Mouse (Mus musculus) liver, postnatal 0 days (tissue): ENCODE data around the gene Atp6v1c2. TPM values are rescaled to one million over a fixed set of nuclear protein-coding genes. Genes with fewer than 3 reads are reported as not detected.

ENCODE experiments used
- ATAC-seq: fragments of 200-750 bp; cut with Nextera tagmentation; 2 replicates; pipeline ENCODE4 v1.8.0; 2017; ENCODE audit warnings: mild to moderate bottlenecking, moderate library complexity
- DNase-seq: peaks from one replicate; pipeline ENCODE4 v3.0.0-alpha.2; 2016
- H3K27ac ChIP-seq: fragments of 300-500 bp; sonication (generic); 2 replicates; pipeline ENCODE4 v1.5.1; 2014; ENCODE audit warnings: antibody characterized with exemption, moderate library complexity, mild to moderate bottlenecking, low read depth
- H3K27me3 ChIP-seq: fragments of 300-500 bp; sonication (generic); 2 replicates; pipeline ENCODE4 v1.6.1; 2014; ENCODE audit warnings: low read length, control low read depth, mixed read lengths; ENCODE audit not compliant: insufficient read depth
- H3K36me3 ChIP-seq: fragments of 300-500 bp; sonication (generic); replicated peaks from 2 replicates; pipeline ENCODE4 v1.6.1; 2014; ENCODE audit warnings: mild to moderate bottlenecking, control low read depth, low read length, moderate library complexity, mixed read lengths; ENCODE audit not compliant: insufficient read depth
- H3K4me1 ChIP-seq: fragments of 300-500 bp; sonication (generic); 2 replicates; pipeline ENCODE4 v1.6.1; 2014; ENCODE audit warnings: antibody characterized with exemption, mild to moderate bottlenecking, control low read depth; ENCODE audit not compliant: insufficient read depth
- H3K4me2 ChIP-seq: fragments of 300-500 bp; sonication (generic); 2 replicates; pipeline ENCODE4 v1.6.1; 2014; ENCODE audit warnings: low read depth, mild to moderate bottlenecking, low read length, moderate library complexity, mixed read lengths
- H3K4me3 ChIP-seq: fragments of 300-500 bp; sonication (generic); 2 replicates; pipeline ENCODE4 v1.5.1; 2014; ENCODE audit warnings: low read depth, low read length
- H3K9ac ChIP-seq: fragments of 300-500 bp; sonication (generic); replicated peaks from 2 replicates; pipeline ENCODE4 v1.6.1; 2014; ENCODE audit warnings: mild to moderate bottlenecking, moderate library complexity
- H3K9me3 ChIP-seq: fragments of 300-500 bp; sonication (generic); 2 replicates; pipeline ENCODE4 v1.6.1; 2016; ENCODE audit warnings: mild to moderate bottlenecking, control low read depth, low read length, mixed read lengths
- CTCF ChIP-seq: sonication (generic); IDR thresholded peaks from 2 replicates; pipeline ENCODE4 v1.5.1; 2016; ENCODE audit warnings: antibody characterized with exemption, low read depth
- EP300 ChIP-seq: IDR thresholded peaks from 2 replicates; pipeline ENCODE4 v1.6.1; 2016; ENCODE audit warnings: antibody characterized with exemption, low read depth, mild to moderate bottlenecking
- WGBS: fragments of 180-500 bp; shearing (Covaris S2); extraction: QIAGEN DNeasy Blood & Tissue Kit; methylation state at CpG from one replicate; pipeline ENCODE4 v1.1.7; 2014; ENCODE audit not compliant: insufficient replicate concordance; 5-methylcytosine and 5-hydroxymethylcytosine counted together
- polyA plus RNA-seq: library from polyadenylated mRNA; unstranded; fragments of >200 nt; fragmentation: Nextera tagmentation; extraction: Ambion mirVana; gene quantifications from 2 replicates; pipeline ENCODE4 v1.2.1, GENCODE M21; 2015

Gene Atp6v1c2
- polyA plus RNA-seq, 1 experiment from 2014 or later: 0.18 TPM

- H3K36me3 ChIP-seq: no peaks in the 10 kb centered on the region
- no peak for ATAC-seq
- TF ChIP-seq CTCF: peak; percentile 52
- TF ChIP-seq EP300: no peak
- 48% methylated on average over 3 of the region's 3 CpGs for WGBS
- H3K4me2 ChIP-seq: no peak overlapping the region
- H3K27me3 ChIP-seq: no peaks in the 10 kb centered on the region
- H3K4me1 ChIP-seq: no peaks in the 10 kb centered on the region
- H3K9me3 ChIP-seq: no peaks in the 10 kb centered on the region
- no peak overlapping the region for H3K4me3 ChIP-seq
- no peak overlapping the region for H3K9ac ChIP-seq
- DNase-seq: peak; percentile 18
- H3K27ac ChIP-seq: no peak overlapping the region
These were observed 10.2 kb upstream of the Atp6v1c2 start for GRCm38 (mm10) chr12:17339114-17339905.

GRCm38 (mm10) chr12:17338338-17338737, 9.2 kb upstream of the Atp6v1c2 start:
- DNase-seq (no peak), ATAC-seq (no peak)
- no peaks in the 10 kb centered on the region for H3K9me3 ChIP-seq
- no peaks in the 10 kb centered on the region for H3K27me3 ChIP-seq
- H3K4me1 ChIP-seq: no peaks in the 10 kb centered on the region
- 70% methylated on average over 2 of the region's 2 CpGs for WGBS
- H3K27ac ChIP-seq: no peak overlapping the region
- no peaks in the 10 kb centered on the region for H3K36me3 ChIP-seq
- no peak overlapping the region for H3K4me3 ChIP-seq
- no peak overlapping the region for H3K4me2 ChIP-seq
- TF ChIP-seq CTCF: no peak
- TF ChIP-seq EP300: no peak
- H3K9ac ChIP-seq: no peak overlapping the region

GRCm38 (mm10) chr12:17333459-17333858, 4.3 kb upstream of the Atp6v1c2 start:
- Histone ChIP-seq H3K4me2 (no peak overlapping the region), H3K36me3 (no peaks in the 10 kb centered on the region), H3K4me1 (no peaks in the 10 kb centered on the region), H3K4me3 (no peak overlapping the region), H3K9ac (no peak overlapping the region), H3K9me3 (no peaks in the 10 kb centered on the region), H3K27ac (no peak overlapping the region), H3K27me3 (no peaks in the 10 kb centered on the region)
- ATAC-seq (peak; percentile 93), DNase-seq (peak; percentile 45)
- 21% methylated on average over 1 of the region's 1 CpGs for WGBS
- TF ChIP-seq CTCF (no peak), EP300 (no peak)

- ATAC-seq: peak; percentile 67
- peak; percentile 30 for DNase-seq
- WGBS: 6% methylated on average over 51 of the region's 51 CpGs
- TF ChIP-seq EP300 (no peak), CTCF (no peak)
- no peak overlapping the region for H3K27ac ChIP-seq
- peaks cover 27% of the 10 kb centered on the region for H3K27me3 ChIP-seq
- H3K4me2 ChIP-seq: peak overlapping the region; percentile 67
- no peaks in the 10 kb centered on the region for H3K36me3 ChIP-seq
- no peaks in the 10 kb centered on the region for H3K9me3 ChIP-seq
- peaks cover 7% of the 10 kb centered on the region; the same call in 1 of the 2 replicates for H3K4me1 ChIP-seq
- H3K4me3 ChIP-seq: peak overlapping the region; percentile 38; the same call in 1 of the 2 replicates
- H3K9ac ChIP-seq: no peak overlapping the region
These were observed 4.3 kb downstream of the Atp6v1c2 start for GRCm38 (mm10) chr12:17324549-17325470.

GRCm38 (mm10) chr12:17318453-17318852, 10.7 kb downstream of the Atp6v1c2 start:
- no peak for ATAC-seq
- no peak for DNase-seq
- TF ChIP-seq EP300 (no peak), CTCF (no peak)

GRCm38 (mm10) chr12:17317970-17318369, 11.2 kb downstream of the Atp6v1c2 start:
- no peaks in the 10 kb centered on the region for H3K9me3 ChIP-seq
- TF ChIP-seq CTCF (no peak), EP300 (no peak)
- no peak overlapping the region for H3K27ac ChIP-seq
- WGBS: 64% methylated on average over 4 of the region's 4 CpGs
- H3K4me2 ChIP-seq: no peak overlapping the region
- H3K36me3 ChIP-seq: no peaks in the 10 kb centered on the region
- ATAC-seq (no peak), DNase-seq (no peak)
- H3K9ac ChIP-seq: no peak overlapping the region
- no peak overlapping the region for H3K4me3 ChIP-seq
- no peaks in the 10 kb centered on the region for H3K4me1 ChIP-seq
- H3K27me3 ChIP-seq: peaks cover 3% of the 10 kb centered on the region; the same call in 1 of the 2 replicates

More at GRCm38 (mm10) chr12:17318453-17318852, 10.7 kb downstream of the Atp6v1c2 start:
- no peaks in the 10 kb centered on the region for H3K9me3 ChIP-seq
- no peaks in the 10 kb centered on the region for H3K4me1 ChIP-seq
- WGBS: 83% methylated on average over 3 of the region's 3 CpGs
- no peak overlapping the region for H3K27ac ChIP-seq
- H3K4me3 ChIP-seq: no peak overlapping the region
- no peaks in the 10 kb centered on the region for H3K36me3 ChIP-seq
- no peak overlapping the region for H3K4me2 ChIP-seq
- H3K27me3 ChIP-seq: peaks cover 8% of the 10 kb centered on the region
- H3K9ac ChIP-seq: no peak overlapping the region
